Mouse (Mus musculus) bone marrow macrophage, adult 2 months (primary cell): ENCODE measurements around the gene Slc15a5.

ENCODE experiments used
- CTCF ChIP-seq: IDR thresholded peaks from 2 replicates; pipeline ENCODE4 v1.5.1; 2012; ENCODE audit warnings: low read depth, mild to moderate bottlenecking, low read length, moderate library complexity
- POLR2A ChIP-seq: IDR thresholded peaks from 2 replicates; pipeline ENCODE4 v1.6.1; 2012; ENCODE audit warnings: mild to moderate bottlenecking, low read depth, low read length, borderline replicate concordance

DNA sequence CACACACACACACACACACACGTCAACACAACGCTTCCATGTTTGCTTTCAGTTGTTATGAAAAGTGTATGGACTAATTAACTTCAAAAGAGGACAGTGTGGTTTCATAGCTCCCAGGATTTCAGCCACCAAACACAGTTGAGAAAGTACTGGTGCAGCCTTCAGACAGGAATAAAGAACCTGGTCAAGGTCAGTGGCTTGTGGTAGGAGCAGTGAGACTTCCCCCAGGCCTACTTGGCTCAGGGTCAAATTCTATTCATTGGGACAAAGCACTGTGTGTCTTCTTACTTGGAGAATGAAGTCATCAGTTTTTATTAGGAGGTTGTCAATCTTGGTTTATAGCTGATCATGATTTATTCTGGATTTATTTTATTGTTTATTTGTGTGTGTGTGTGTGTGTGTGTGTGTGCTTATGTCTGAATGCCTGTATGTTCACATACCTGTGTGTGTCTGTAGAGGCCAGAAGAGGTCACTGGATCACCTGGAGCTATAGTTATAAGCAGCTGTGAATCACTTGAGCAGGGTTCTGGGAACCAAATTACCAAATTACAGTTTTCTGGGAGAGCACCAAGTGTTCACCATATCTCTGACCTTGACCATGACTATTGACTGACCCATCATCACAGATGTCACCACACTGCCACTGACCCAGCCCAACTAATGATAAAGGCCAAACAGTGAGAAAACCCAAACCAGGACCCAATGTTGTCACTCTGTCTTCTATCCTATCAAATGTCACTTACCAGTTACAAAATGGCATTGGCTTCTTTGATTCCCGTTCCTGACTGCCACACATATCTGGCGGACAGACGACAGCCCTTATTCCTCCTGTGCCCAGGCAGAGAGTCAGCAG, 7.4 kb downstream of the Slc15a5 start:
- TF ChIP-seq CTCF: no peak
- TF ChIP-seq POLR2A: no peak
